Mouse (Mus musculus): ENCODE results near the gene Gpr21.
"Not testable (repeated sequence)": the region's sequence is repeated elsewhere in the genome, so short reads cannot be mapped to it uniquely, and the experiment has no call there.

Gpr21 gene

GRCm38 (mm10) chr2:37516030-37516710 lies at the start of gene Gpr21:
Gene Gpr21 (plus strand): TSS chr2:37516332.
- peak; percentile 37 for DNase-seq

DNA sequence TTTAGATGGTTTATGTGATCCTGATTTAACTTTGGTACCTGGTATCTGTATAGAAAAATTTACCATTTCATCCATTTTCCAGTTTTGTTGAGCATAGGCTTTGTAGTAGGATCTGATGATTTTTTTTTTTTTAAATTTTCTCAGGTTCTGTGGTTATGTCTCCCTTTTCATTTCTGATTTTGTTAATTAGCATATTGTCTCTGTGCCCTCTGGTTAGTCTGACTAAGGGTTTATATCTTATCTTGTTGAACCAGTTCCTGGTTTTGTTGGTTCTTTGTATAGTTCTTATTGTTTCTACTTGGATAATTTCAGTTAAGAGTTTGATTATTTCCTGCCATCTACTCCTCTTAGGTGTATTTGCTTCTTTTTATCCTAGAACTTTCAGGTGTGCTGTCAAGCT lies 36.6 kb upstream of the Gpr21 start:
- no peak for DNase-seq

DNA sequence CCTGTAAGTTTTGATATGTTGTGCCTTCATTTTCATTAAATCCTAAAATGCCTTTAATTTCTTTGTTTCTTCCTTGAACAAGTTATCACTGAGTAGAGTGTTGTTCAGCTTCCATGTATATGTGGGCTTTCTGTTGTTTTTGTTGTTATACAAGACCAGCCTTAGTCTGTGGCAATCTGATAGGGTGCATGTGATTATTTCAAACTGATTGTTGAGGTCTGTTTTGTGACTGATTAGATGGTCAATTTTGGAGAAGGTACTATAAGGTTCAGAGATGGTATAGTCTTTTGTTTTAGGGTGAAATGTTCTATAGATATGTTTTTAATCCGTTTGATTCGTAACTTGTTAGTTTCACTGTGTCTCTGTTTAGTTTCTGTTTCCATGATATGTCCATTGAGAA lies 36.1 kb upstream of the Gpr21 start:
- no peak for DNase-seq

DNA sequence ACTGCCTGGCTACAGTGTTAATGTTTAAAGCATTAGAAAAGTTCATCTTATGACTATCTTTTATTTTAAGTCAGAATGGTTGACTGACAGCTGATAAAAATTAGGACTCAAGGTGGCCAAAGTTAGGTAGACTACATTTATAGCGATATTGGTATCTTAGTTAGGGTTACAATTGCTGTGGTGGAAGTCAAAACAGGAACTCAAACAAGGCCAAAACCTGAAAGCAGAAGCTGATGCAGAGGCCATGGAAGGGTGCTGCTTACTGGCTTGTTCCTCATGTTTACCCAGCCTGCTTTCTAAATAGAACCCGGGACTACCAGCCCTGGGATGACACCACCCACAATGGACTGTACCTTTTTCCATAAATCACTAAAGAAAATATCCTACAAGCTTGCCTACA lies 32.0 kb upstream of the Gpr21 start:
- no peak for DNase-seq

DNA sequence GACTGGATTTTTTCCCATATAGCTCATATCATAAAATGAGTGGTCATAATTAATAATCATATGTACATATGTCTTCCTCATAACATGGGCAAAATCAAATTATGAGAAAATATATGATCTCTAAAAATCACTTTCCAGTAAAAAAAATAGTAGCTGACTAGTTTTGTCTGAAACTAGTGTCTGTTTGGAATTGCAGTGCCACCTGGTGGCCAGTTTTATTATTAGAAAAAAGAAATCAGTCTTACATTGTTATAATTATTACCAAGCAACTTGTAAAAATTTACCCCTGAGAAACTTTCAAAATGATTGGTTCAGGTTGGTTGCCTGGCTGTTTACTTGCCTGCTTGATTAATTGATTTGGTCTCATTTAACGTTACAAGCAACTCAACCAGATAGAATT lies 30.8 kb upstream of the Gpr21 start:
- peak; percentile 43 for DNase-seq

DNA sequence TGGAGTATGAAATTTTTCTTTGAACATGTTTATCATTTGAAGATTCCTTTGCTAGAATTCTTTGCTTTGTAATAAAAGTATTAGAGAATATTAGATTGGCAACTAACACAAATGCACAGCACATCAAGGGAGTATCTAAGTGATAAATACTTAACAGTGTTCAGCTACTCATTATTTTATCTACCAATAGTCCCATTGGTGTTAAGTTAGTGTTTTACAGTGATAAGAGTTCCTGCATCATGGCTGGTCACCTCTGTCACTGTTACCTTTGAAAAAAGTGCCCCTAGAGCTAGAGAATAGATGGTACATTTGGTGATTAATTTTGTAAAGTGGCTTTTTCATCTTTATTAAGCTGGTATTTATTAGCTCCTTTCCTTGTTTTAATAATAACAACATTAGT lies 29.7 kb upstream of the Gpr21 start:
- DNase-seq, result no peak

DNA sequence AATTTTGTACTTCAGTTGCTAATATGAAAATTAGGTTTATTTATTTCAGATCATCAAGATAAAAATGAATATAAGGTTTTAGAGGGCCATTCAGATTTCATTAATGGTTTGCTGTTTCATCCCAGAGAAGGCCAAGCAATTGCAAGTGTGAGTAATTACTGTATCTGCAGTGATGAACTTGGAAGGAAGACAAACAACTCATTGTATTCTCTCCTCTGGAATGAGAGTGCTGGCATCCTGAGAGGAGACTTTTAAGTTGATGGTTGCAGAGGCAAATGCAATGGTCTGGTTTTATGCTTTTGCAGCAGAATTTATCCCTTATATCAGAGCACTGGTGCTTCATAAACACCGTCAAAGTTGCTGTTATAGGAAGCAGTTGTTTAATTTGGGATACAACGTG lies 27.2 kb upstream of the Gpr21 start:
- DNase-seq, result no peak

DNA sequence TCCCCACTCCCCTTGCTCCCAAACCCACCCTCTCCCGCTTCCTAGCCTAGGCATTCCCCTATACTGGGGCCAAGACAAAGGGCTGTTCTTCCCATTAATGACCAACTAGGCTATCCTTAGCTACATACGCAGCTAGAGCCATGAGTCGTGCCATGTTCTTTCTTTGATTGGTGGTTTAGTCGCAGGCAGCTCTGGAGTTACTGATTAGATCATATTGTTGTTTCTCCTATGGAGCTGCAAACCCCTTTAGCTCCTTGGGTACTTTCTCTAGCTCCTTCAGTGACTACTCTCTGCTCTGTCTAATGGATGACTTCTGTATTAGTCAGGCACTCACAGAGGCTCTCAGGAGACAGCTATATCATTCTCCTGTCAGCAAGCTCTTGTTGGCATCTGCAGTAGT lies 18.8 kb upstream of the Gpr21 start:
- DNase-seq, result no peak

DNA sequence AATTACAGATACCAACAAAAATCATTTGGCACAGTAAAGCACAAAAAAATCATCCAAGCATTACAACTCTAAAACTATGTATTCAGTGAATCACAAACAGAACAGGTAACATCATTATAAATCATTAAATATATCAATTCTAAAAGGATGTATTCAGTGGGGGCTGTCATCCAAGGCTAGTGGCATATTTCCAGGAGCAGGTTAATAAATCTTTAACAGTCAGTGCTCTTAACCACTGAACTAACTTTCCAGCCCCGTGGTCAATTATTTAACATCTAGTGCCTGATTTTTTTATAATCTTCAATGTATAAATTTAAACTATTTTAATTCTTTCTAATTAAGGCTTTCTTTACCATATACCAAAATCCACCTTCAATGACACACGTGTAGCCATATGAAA lies 10.3 kb upstream of the Gpr21 start:
- not testable (repeated sequence) for DNase-seq

- DNase-seq, result no peak
These were observed 4.8 kb upstream of the Gpr21 start for GRCm38 (mm10) chr2:37511134-37511901.

DNA sequence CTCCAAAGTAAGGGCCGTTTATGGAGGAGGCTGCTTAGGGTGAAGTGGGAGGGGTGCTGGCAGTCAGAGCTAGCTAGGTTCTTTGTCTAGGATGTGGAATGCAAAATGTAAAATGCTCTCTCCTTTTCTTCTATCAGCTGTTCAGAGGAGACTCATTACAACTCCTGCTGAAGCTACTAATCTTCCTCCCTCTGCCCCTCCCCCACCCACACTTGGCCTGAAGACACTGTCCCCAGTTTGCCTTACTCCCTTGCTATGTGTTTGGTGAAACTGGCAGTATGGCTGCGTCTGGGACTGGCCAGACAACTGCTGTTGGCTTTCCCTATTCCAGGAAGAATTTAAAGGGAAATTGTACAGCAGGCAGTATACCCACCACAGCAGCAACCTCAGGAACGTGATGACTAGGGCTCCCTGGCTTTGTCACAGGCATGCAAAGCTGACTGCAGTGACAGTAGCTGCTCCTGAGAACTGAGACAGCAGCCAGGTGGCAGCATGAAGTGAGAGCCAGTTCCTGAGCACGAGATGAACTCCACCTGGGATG lies 860 bp downstream of the Gpr21 start:
- peak; percentile 73 for DNase-seq

GRCm38 (mm10) chr2:37518561-37519285 lies 2.6 kb downstream of the Gpr21 start:
- no peak for DNase-seq

DNA sequence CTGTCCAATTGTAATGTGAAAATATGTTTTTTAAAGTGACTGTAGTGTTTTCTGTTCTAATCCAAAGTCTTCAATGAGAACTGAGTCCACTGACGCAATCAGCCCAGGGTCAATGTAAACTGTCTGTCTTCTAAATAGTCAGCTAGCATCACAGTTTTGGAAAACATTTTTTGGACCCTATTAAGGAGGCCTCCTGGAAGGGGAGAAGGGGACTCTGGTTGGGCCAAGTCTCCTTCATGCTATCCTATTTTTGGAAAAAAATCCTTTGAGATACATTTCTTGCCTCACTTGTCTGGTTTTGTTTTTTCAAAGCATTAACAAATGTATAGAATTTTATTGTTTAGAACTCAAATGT lies 3.1 kb downstream of the Gpr21 start:
- no peak for DNase-seq

GRCm38 (mm10) chr2:37527587-37527986 lies 11.5 kb downstream of the Gpr21 start:
- DNase-seq, result no peak

GRCm38 (mm10) chr2:37529397-37529796 lies 13.3 kb downstream of the Gpr21 start:
- no peak for DNase-seq

GRCm38 (mm10) chr2:37530766-37531165 lies 14.6 kb downstream of the Gpr21 start:
- no peak for DNase-seq

DNA sequence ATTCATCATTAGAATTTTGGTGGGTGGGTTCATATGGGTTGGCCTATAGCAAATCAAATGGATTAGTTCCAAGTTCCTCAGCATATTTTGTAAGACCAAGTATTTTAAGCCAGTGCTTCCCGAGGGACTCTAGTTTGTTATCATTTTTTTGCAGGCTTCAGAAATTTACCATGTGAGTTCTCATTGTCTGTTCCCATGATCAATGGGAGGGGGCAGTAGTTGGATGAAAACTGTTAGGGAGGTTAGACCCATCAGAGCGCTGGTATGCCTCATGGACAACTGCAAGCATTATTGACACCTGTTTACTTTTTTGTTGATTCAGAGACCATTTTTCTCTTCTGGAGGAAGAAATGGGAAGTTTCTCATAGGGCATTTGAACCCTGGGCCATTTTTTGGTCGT lies 15.5 kb downstream of the Gpr21 start:
- no peak for DNase-seq

- DNase-seq, result no peak
These were observed 33.3 kb downstream of the Gpr21 start for GRCm38 (mm10) chr2:37549346-37550012.

DNA sequence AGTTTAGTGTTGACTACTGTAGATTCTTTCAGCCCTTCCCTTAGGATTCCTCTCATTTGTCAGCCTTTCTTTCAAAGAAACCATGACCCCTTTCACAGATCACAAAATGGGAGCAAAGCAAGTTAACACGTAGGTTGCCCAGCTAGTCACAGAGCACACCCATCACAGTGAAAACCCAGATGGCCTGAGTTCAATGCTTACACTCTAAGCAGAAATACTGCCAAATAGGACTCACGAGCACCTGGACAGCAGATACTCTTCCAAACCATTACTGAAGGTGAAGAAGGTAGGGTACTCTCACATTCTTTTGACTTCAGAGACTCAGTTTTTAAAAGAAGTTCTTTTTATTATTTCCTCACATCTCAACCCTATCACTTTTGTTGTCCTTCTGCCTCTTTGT lies 40.2 kb downstream of the Gpr21 start:
- no peak for DNase-seq

DNA sequence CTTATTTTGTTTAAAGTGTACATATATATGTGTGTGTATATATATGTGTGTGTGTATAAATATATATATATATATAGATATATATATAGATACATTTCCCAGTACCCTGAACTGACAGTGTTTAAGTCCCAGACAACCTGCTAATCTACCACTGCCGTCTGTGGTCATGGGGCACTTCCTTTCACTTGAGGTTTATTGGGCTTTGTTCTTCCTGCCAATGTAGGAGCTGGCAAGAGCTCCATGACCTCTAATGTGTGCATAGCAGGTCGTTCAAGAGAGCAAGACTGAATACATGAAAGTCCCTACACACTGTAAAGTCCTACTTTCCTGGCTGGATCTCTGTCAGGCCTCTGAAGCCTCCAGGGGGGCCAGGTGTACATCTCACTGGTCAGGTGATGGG lies 49.4 kb downstream of the Gpr21 start:
- no peak for DNase-seq

DNA sequence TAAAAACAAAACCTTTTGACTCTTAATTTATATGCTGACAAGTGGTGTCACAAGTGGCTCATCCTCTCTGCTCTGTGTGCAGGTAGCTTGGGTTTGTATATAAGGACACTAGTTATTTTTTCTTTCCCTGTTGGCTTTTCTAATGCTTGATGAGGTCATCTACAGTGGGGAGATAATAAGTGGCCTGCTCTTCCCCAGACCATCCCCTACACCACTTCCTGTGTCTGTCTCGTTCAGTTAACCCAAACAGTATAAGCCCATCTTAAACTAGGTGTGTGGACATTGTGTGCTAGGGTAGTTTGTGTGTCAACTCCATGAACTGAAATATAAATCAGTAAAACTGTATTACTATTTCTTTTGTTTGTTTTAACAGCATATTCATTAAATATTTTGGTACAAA lies 49.9 kb downstream of the Gpr21 start:
- no peak for DNase-seq

DNA sequence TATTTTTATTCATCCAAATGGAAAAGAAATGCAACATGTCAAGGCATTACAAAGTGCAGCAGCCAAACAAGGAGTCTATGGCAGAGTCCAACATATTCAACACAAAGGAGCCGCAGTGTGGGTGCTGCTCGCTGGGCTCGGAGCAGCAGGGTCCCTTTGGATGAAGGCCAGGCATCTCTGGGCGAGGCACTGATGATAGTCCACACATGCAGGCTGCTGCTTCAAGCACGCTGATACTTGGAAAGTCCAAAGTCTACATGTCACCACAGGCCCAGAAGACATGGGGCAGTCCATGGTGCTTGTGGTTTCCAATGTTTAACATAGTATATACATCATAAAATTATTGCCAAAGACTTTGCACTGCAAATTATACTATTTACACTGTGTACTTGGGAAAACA lies 53.8 kb downstream of the Gpr21 start:
- peak; percentile 24 for DNase-seq

Measured in right cerebral cortex, postnatal 4 days (tissue).